Mouse (Mus musculus) hindbrain, embryonic 15.5 days (tissue): ENCODE data around the gene Eps15l1. TPM values are rescaled to one million over a fixed set of nuclear protein-coding genes. Genes with fewer than 3 reads are reported as not detected.

ENCODE experiments used
- ATAC-seq: fragments of 200-750 bp; cut with Nextera tagmentation; 2 replicates; pipeline ENCODE4 v1.8.0; 2017; ENCODE audit warnings: low read depth, moderate number of reproducible peaks, moderate TSS enrichment; ENCODE audit not compliant: low FRiP score
- H3K27ac ChIP-seq: fragments of 300-500 bp; sonication (generic); replicated peaks from 2 replicates; pipeline ENCODE4 v1.5.1; 2015; ENCODE audit warnings: mild to moderate bottlenecking, inconsistent platforms
- H3K27me3 ChIP-seq: fragments of 300-500 bp; sonication (generic); 2 replicates; pipeline ENCODE4 v1.6.1; 2015; ENCODE audit warnings: control low read depth, inconsistent platforms
- H3K36me3 ChIP-seq: fragments of 300-500 bp; sonication (generic); 2 replicates; pipeline ENCODE4 v1.6.1; 2015; ENCODE audit warnings: control low read depth, inconsistent platforms
- H3K4me1 ChIP-seq: fragments of 300-500 bp; sonication (generic); replicated peaks from 2 replicates; pipeline ENCODE4 v1.6.1; 2015; ENCODE audit warnings: control low read depth, inconsistent platforms
- H3K4me2 ChIP-seq: fragments of 300-500 bp; sonication (generic); 2 replicates; pipeline ENCODE4 v1.6.1; 2015; ENCODE audit warnings: moderate library complexity, mild to moderate bottlenecking, inconsistent platforms
- H3K4me3 ChIP-seq: fragments of 300-500 bp; sonication (generic); 2 replicates; pipeline ENCODE4 v1.5.1; 2015; ENCODE audit warnings: mild to moderate bottlenecking, inconsistent platforms
- H3K9ac ChIP-seq: fragments of 300-500 bp; sonication (generic); 2 replicates; pipeline ENCODE4 v1.6.1; 2015; ENCODE audit warnings: inconsistent platforms
- H3K9me3 ChIP-seq: fragments of 300-500 bp; sonication (generic); 2 replicates; pipeline ENCODE4 v1.6.1; 2016; ENCODE audit warnings: control low read depth, inconsistent platforms
- WGBS: fragments of 180-500 bp; shearing (Covaris S2); methylation state at CpG from one replicate; pipeline ENCODE4 v1.1.7; 2015; 5-methylcytosine and 5-hydroxymethylcytosine counted together
- polyA plus RNA-seq: library from polyadenylated mRNA; unstranded; fragments of >200 nt; fragmentation: Nextera tagmentation; extraction: Ambion mirVana; gene quantifications from 2 replicates; pipeline ENCODE4 v1.2.1, GENCODE M21; 2015

The Eps15l1 gene
- polyA plus RNA-seq, 1 experiment from 2014 or later, result 58.5 TPM

GRCm38 (mm10) chr8:72324036-72324706 lies 97.1 kb downstream of the Eps15l1 start:
- Histone ChIP-seq H3K4me3 (no peak overlapping the region), H3K27ac (no peak overlapping the region), H3K36me3 (no peaks in the 10 kb centered on the region), H3K27me3 (peaks cover 32% of the 10 kb centered on the region), H3K9ac (no peak overlapping the region), H3K4me1 (peaks cover 14% of the 10 kb centered on the region), H3K4me2 (no peak overlapping the region), H3K9me3 (no peaks in the 10 kb centered on the region)
- ATAC-seq, result no peak
- WGBS, result 90% methylated on average over 10 of the region's 10 CpGs

GRCm38 (mm10) chr8:72323131-72323725 lies 98.0 kb downstream of the Eps15l1 start:
- H3K4me2 ChIP-seq, result no peak overlapping the region
- no peaks in the 10 kb centered on the region for H3K36me3 ChIP-seq
- H3K27ac ChIP-seq, result no peak overlapping the region
- no peak overlapping the region for H3K9ac ChIP-seq
- H3K9me3 ChIP-seq, result no peaks in the 10 kb centered on the region
- ATAC-seq, result no peak
- H3K4me1 ChIP-seq, result peaks cover 21% of the 10 kb centered on the region
- peaks cover 36% of the 10 kb centered on the region for H3K27me3 ChIP-seq
- H3K4me3 ChIP-seq, result no peak overlapping the region
- 76% methylated on average over 6 of the region's 6 CpGs for WGBS

GRCm38 (mm10) chr8:72322471-72322889 lies 98.8 kb downstream of the Eps15l1 start:
- H3K9ac ChIP-seq, result no peak overlapping the region
- no peak overlapping the region for H3K27ac ChIP-seq
- WGBS, result 77% methylated on average over 7 of the region's 7 CpGs
- no peaks in the 10 kb centered on the region for H3K9me3 ChIP-seq
- peaks cover 36% of the 10 kb centered on the region for H3K27me3 ChIP-seq
- no peak for ATAC-seq
- no peak overlapping the region for H3K4me3 ChIP-seq
- no peak overlapping the region for H3K4me2 ChIP-seq
- H3K36me3 ChIP-seq, result no peaks in the 10 kb centered on the region
- H3K4me1 ChIP-seq, result peaks cover 24% of the 10 kb centered on the region

- H3K4me1 ChIP-seq, result peaks cover 24% of the 10 kb centered on the region
- no peak overlapping the region for H3K4me3 ChIP-seq
- H3K36me3 ChIP-seq, result no peaks in the 10 kb centered on the region
- 0 out of 2 replicates have a peak overlapping the region, but pooled peaks have one; percentile 9 for H3K4me2 ChIP-seq
- ATAC-seq, result no peak
- no peak overlapping the region for H3K27ac ChIP-seq
- H3K9me3 ChIP-seq, result no peaks in the 10 kb centered on the region
- H3K27me3 ChIP-seq, result peaks cover 36% of the 10 kb centered on the region
- WGBS, result 90% methylated on average over 20 of the region's 20 CpGs
- no peak overlapping the region for H3K9ac ChIP-seq
These were observed 99.4 kb downstream of the Eps15l1 start for GRCm38 (mm10) chr8:72321635-72322441.

GRCm38 (mm10) chr8:72320803-72321583 lies 100.3 kb downstream of the Eps15l1 start:
- Histone ChIP-seq H3K9me3 (no peaks in the 10 kb centered on the region), H3K27me3 (peaks cover 36% of the 10 kb centered on the region), H3K27ac (no peak overlapping the region), H3K4me2 (peak overlapping the region; percentile 91; the same call in 1 of the 2 replicates), H3K4me3 (peak overlapping the region; percentile 58), H3K36me3 (no peaks in the 10 kb centered on the region), H3K9ac (no peak overlapping the region), H3K4me1 (peaks cover 24% of the 10 kb centered on the region)
- WGBS, result 65% methylated on average over 25 of the region's 25 CpGs
- ATAC-seq, result no peak

- Histone ChIP-seq H3K9me3 (no peaks in the 10 kb centered on the region), H3K27me3 (peaks cover 36% of the 10 kb centered on the region), H3K4me3 (peak overlapping the region; percentile 58), H3K27ac (no peak overlapping the region), H3K9ac (peak overlapping the region; percentile 45), H3K4me2 (peak overlapping the region; percentile 91), H3K4me1 (peaks cover 24% of the 10 kb centered on the region), H3K36me3 (no peaks in the 10 kb centered on the region)
- ATAC-seq, result no peak
- WGBS, result 9% methylated on average over 55 of the region's 55 CpGs
These were observed 101.1 kb downstream of the Eps15l1 start for GRCm38 (mm10) chr8:72319921-72320802.

- no peaks in the 10 kb centered on the region for H3K36me3 ChIP-seq
- H3K4me3 ChIP-seq, result peak overlapping the region; percentile 58
- no peaks in the 10 kb centered on the region for H3K9me3 ChIP-seq
- no peak for ATAC-seq
- H3K4me1 ChIP-seq, result peaks cover 24% of the 10 kb centered on the region
- H3K9ac ChIP-seq, result peak overlapping the region; percentile 45
- WGBS, result under 1% methylated on average over 45 of the region's 48 CpGs
- H3K27me3 ChIP-seq, result peaks cover 36% of the 10 kb centered on the region
- peak overlapping the region; percentile 91 for H3K4me2 ChIP-seq
- H3K27ac ChIP-seq, result no peak overlapping the region
These were observed 101.9 kb downstream of the Eps15l1 start for GRCm38 (mm10) chr8:72319397-72319796.

- no peaks in the 10 kb centered on the region for H3K36me3 ChIP-seq
- peaks cover 36% of the 10 kb centered on the region for H3K27me3 ChIP-seq
- H3K9ac ChIP-seq, result peak within 1 kb of the TSS; percentile 45
- H3K4me3 ChIP-seq, result peak within 1 kb of the TSS; percentile 58
- H3K27ac ChIP-seq, result no peak within 1 kb of the TSS; the same call in 1 of the 2 replicates
- H3K4me1 ChIP-seq, result peaks cover 24% of the 10 kb centered on the region
- peak within 1 kb of the TSS; percentile 91 for H3K4me2 ChIP-seq
- no peaks in the 10 kb centered on the region for H3K9me3 ChIP-seq
- under 1% methylated on average over 46 of the region's 46 CpGs for WGBS
- ATAC-seq, result peak; percentile 93
These were observed 102.4 kb downstream of the Eps15l1 start, which contains the start of gene Klf2 for GRCm38 (mm10) chr8:72318801-72319322. Klf2 (plus strand) TSS chr8:72319033.

GRCm38 (mm10) chr8:72317741-72318301 lies 103.4 kb downstream of the Eps15l1 start:
- H3K27me3 ChIP-seq, result peaks cover 36% of the 10 kb centered on the region
- no peak for ATAC-seq

GRCm38 (mm10) chr8:72316053-72316695 lies 105.1 kb downstream of the Eps15l1 start:
- peaks cover 24% of the 10 kb centered on the region for H3K27me3 ChIP-seq
- no peak overlapping the region for H3K9ac ChIP-seq
- no peak overlapping the region for H3K4me3 ChIP-seq
- peaks cover 24% of the 10 kb centered on the region for H3K4me1 ChIP-seq
- H3K36me3 ChIP-seq, result no peaks in the 10 kb centered on the region
- H3K4me2 ChIP-seq, result no peak overlapping the region
- ATAC-seq, result no peak
- H3K9me3 ChIP-seq, result no peaks in the 10 kb centered on the region
- no peak overlapping the region for H3K27ac ChIP-seq
- WGBS, result 20% methylated on average over 10 of the region's 10 CpGs

More at GRCm38 (mm10) chr8:72317741-72318301, 103.4 kb downstream of the Eps15l1 start:
- WGBS, result 46% methylated on average over 5 of the region's 5 CpGs
- Histone ChIP-seq H3K9me3 (no peaks in the 10 kb centered on the region), H3K4me3 (no peak overlapping the region), H3K4me2 (no peak overlapping the region), H3K9ac (no peak overlapping the region), H3K27ac (no peak overlapping the region), H3K36me3 (no peaks in the 10 kb centered on the region), H3K4me1 (peaks cover 24% of the 10 kb centered on the region)
